Comparison of ENCODE assay signal across 8 mouse cellular contexts in genomic region chr16:34909437-34909836, GRCm38 (mm10).
DNase-seq lines count a peak whose midpoint lies in the region; ATAC-seq and TF ChIP-seq lines count a peak whose summit lies in the region.
"Had no signal": no experiment of that assay in that cellular context is flagged by ENCODE, and none has a peak within 500 bp of the region (broad histone marks: within the 10 kb centered on the region; RNA-seq: fewer than 3 reads in every experiment).

No protein-coding gene starts in this region.

- H3K4me2 ChIP-seq in embryonic facial prominence, embryonic 12.5 days (replicated peaks) = no peak overlapping the region
- no peak overlapping the region for H3K4me2 ChIP-seq in intestine, postnatal 0 days (replicated peaks; ENCODE audit: low read depth)
- no peak overlapping the region for H3K4me2 ChIP-seq in lung, embryonic 14.5 days
- no peak overlapping the region for H3K4me2 ChIP-seq in liver, embryonic 12.5 days

- peak; percentile 31 for DNase-seq in gastrocnemius, postnatal 14 days
- peak; percentile 41 for DNase-seq in lung, embryonic 14.5 days
- DNase-seq in thymus, postnatal 10 days (ENCODE audit: low spot score in 2 of 2) = no peak
- no peak for DNase-seq in thymus, postnatal 14 days

- H3K27me3 ChIP-seq in embryonic facial prominence, embryonic 12.5 days = no peaks in the 10 kb centered on the region
- no peaks in the 10 kb centered on the region for H3K27me3 ChIP-seq in intestine, postnatal 0 days (replicated peaks; ENCODE audit: control insufficient read depth, insufficient read depth, low read length)
- no peaks in the 10 kb centered on the region for H3K27me3 ChIP-seq in lung, embryonic 14.5 days (ENCODE audit: insufficient read depth, low read length)
- no peaks in the 10 kb centered on the region for H3K27me3 ChIP-seq in liver, embryonic 12.5 days (replicated peaks)

- 0 out of 2 replicates have a peak, but pooled peaks have one; percentile 1 for TF ChIP-seq CTCF in intestine, postnatal 0 days (IDR thresholded peaks at IDR 0.05; ENCODE audit: low read depth)
- TF ChIP-seq CTCF in lung, embryonic 14.5 days (IDR thresholded peaks at IDR 0.05; ENCODE audit: low read depth) = no peak

- H3K9ac ChIP-seq in embryonic facial prominence, embryonic 12.5 days = no peak overlapping the region
- H3K9ac ChIP-seq in intestine, postnatal 0 days (ENCODE audit: low read depth, low read length) = no peak overlapping the region
- no peak overlapping the region for H3K9ac ChIP-seq in lung, embryonic 14.5 days
- no peak overlapping the region for H3K9ac ChIP-seq in liver, embryonic 12.5 days

- peak overlapping the region; percentile 70 for H3K27ac ChIP-seq in embryonic facial prominence, embryonic 12.5 days
- no peak overlapping the region for H3K27ac ChIP-seq in intestine, postnatal 0 days (ENCODE audit: low read depth, low read length)
- peak overlapping the region; percentile 8; the same call in 1 of the 2 replicates for H3K27ac ChIP-seq in lung, embryonic 14.5 days (ENCODE audit: low read depth)
- no peak overlapping the region for H3K27ac ChIP-seq in liver, embryonic 12.5 days

- 43% methylated on average over 6 of the region's 6 CpGs for WGBS in embryonic facial prominence, embryonic 12.5 days
- WGBS in intestine, postnatal 0 days = 69% methylated on average over 6 of the region's 6 CpGs
- WGBS in lung, embryonic 14.5 days = 52% methylated on average over 6 of the region's 6 CpGs
- 39% methylated on average over 6 of the region's 6 CpGs for WGBS in liver, embryonic 12.5 days (ENCODE audit: insufficient replicate concordance)

- intact Hi-C loops in gastrocnemius, postnatal 14 days (cut with DNase I; ENCODE audit: low total_unique reads) = no loop called here

- no peaks in the 10 kb centered on the region for H3K36me3 ChIP-seq in embryonic facial prominence, embryonic 12.5 days
- H3K36me3 ChIP-seq in intestine, postnatal 0 days (ENCODE audit: control insufficient read depth, insufficient read depth) = no peaks in the 10 kb centered on the region
- H3K36me3 ChIP-seq in lung, embryonic 14.5 days (ENCODE audit: insufficient read depth) = no peaks in the 10 kb centered on the region
- no peaks in the 10 kb centered on the region for H3K36me3 ChIP-seq in liver, embryonic 12.5 days

- H3K9me3 ChIP-seq in embryonic facial prominence, embryonic 12.5 days = no peaks in the 10 kb centered on the region
- H3K9me3 ChIP-seq in intestine, postnatal 0 days (ENCODE audit: control insufficient read depth) = no peaks in the 10 kb centered on the region
- no peaks in the 10 kb centered on the region for H3K9me3 ChIP-seq in lung, embryonic 14.5 days (ENCODE audit: low read depth, low read length)
- no peaks in the 10 kb centered on the region for H3K9me3 ChIP-seq in liver, embryonic 12.5 days (replicated peaks)

- ATAC-seq in embryonic facial prominence, embryonic 12.5 days (ENCODE audit: insufficient number of reproducible peaks, insufficient read depth, low FRiP score, low TSS enrichment) = 0 out of 2 replicates have a peak, but pooled peaks have one; percentile 54
- no peak for ATAC-seq in intestine, postnatal 0 days
- ATAC-seq in lung, embryonic 14.5 days (ENCODE audit: insufficient read depth) = no peak
- ATAC-seq in liver, embryonic 12.5 days = no peak

- H3K4me1 ChIP-seq in embryonic facial prominence, embryonic 12.5 days = peaks cover 13% of the 10 kb centered on the region; the same call in 1 of the 2 replicates
- H3K4me1 ChIP-seq in intestine, postnatal 0 days (replicated peaks; ENCODE audit: control insufficient read depth, insufficient read depth, low read length) = peaks cover 2% of the 10 kb centered on the region
- H3K4me1 ChIP-seq in lung, embryonic 14.5 days (ENCODE audit: insufficient read depth) = peaks cover 5% of the 10 kb centered on the region; the same call in 1 of the 2 replicates
- H3K4me1 ChIP-seq in liver, embryonic 12.5 days = no peaks in the 10 kb centered on the region

- no peak overlapping the region for H3K4me3 ChIP-seq in embryonic facial prominence, embryonic 12.5 days
- no peak overlapping the region for H3K4me3 ChIP-seq in intestine, postnatal 0 days (ENCODE audit: low read depth, low read length)
- H3K4me3 ChIP-seq in lung, embryonic 14.5 days (ENCODE audit: low read depth, low read length) = no peak overlapping the region
- H3K4me3 ChIP-seq in liver, embryonic 12.5 days = no peak overlapping the region
- H3K4me3 ChIP-seq: myocyte had no signal

Comparison
In these comparisons a context has a peak if more than half of its experiments do, and no peak if none do; other contexts are left out.
1. H3K27ac ChIP-seq: peak in embryonic facial prominence, embryonic 12.5 days (single experiment) and lung, embryonic 14.5 days (single experiment); none in intestine, postnatal 0 days (single experiment) and liver, embryonic 12.5 days (single experiment).
2. DNase-seq: peak in gastrocnemius, postnatal 14 days (single experiment) and lung, embryonic 14.5 days (single experiment); none in thymus, postnatal 10 days (0 of 2) and thymus, postnatal 14 days (single experiment).